Comparison of ENCODE assay signal across 8 mouse cellular contexts in genomic region chr10:128805092-128806000, GRCm38 (mm10). TPM values are rescaled to one million over a fixed set of nuclear protein-coding genes. Genes with fewer than 3 reads are reported as not detected.
DNase-seq lines count a peak whose midpoint lies in the region; ATAC-seq and TF ChIP-seq lines count a peak whose summit lies in the region.

No protein-coding gene starts in this region.

- no peaks in the 10 kb centered on the region for H3K9me3 ChIP-seq in forebrain, embryonic 10.5 days
- H3K9me3 ChIP-seq in heart, embryonic 16.5 days (replicated peaks; ENCODE audit: control insufficient read depth, low read length) = no peaks in the 10 kb centered on the region
- H3K9me3 ChIP-seq in liver, embryonic 16.5 days (replicated peaks; ENCODE audit: control insufficient read depth, low read length) = no peaks in the 10 kb centered on the region
- H3K9me3 ChIP-seq in neural tube, embryonic 13.5 days = no peaks in the 10 kb centered on the region

- peak; percentile 92 for ATAC-seq in heart, embryonic 16.5 days (replicated peaks; ENCODE audit: extremely low read depth, insufficient read depth, low FRiP score)
- ATAC-seq in liver, embryonic 16.5 days (ENCODE audit: low read depth) = peak; percentile 96
- peak; percentile 93 for ATAC-seq in neural tube, embryonic 13.5 days (ENCODE audit: low read depth)

- whole genome bisulfite sequencing in forebrain, embryonic 10.5 days = under 1% methylated on average over 69 of the region's 70 CpGs
- under 1% methylated on average over 70 of the region's 70 CpGs for WGBS in heart, embryonic 16.5 days
- WGBS in liver, embryonic 16.5 days (ENCODE audit: insufficient replicate concordance) = under 1% methylated on average over 63 of the region's 70 CpGs
- under 1% methylated on average over 61 of the region's 70 CpGs for WGBS in neural tube, embryonic 13.5 days

- peaks cover 63% of the 10 kb centered on the region for H3K4me1 ChIP-seq in forebrain, embryonic 10.5 days
- H3K4me1 ChIP-seq in heart, embryonic 16.5 days (ENCODE audit: control insufficient read depth, insufficient read depth, low read length) = peaks cover 46% of the 10 kb centered on the region
- peaks cover 36% of the 10 kb centered on the region for H3K4me1 ChIP-seq in liver, embryonic 16.5 days (ENCODE audit: control insufficient read depth, low read depth, low read length)
- H3K4me1 ChIP-seq in neural tube, embryonic 13.5 days (replicated peaks) = peaks cover 68% of the 10 kb centered on the region
- H3K4me1 ChIP-seq in testis, adult 2 months (ENCODE audit: control insufficient read depth, insufficient read depth, low read length) = peaks cover 22% of the 10 kb centered on the region

- peaks cover 63% of the 10 kb centered on the region for H3K36me3 ChIP-seq in forebrain, embryonic 10.5 days (replicated peaks)
- H3K36me3 ChIP-seq in heart, embryonic 16.5 days (ENCODE audit: control insufficient read depth, insufficient read depth) = peaks cover 8% of the 10 kb centered on the region
- no peaks in the 10 kb centered on the region; the same call in 1 of the 2 replicates for H3K36me3 ChIP-seq in liver, embryonic 16.5 days (ENCODE audit: control insufficient read depth, insufficient read depth)
- H3K36me3 ChIP-seq in neural tube, embryonic 13.5 days = peaks cover 44% of the 10 kb centered on the region
- no peaks in the 10 kb centered on the region for H3K36me3 ChIP-seq in testis, adult 2 months (ENCODE audit: control insufficient read depth, insufficient read depth, low read length)

- no peaks in the 10 kb centered on the region for H3K27me3 ChIP-seq in forebrain, embryonic 10.5 days (ENCODE audit: poor library complexity, severe bottlenecking)
- no peaks in the 10 kb centered on the region for H3K27me3 ChIP-seq in heart, embryonic 16.5 days (ENCODE audit: control insufficient read depth, insufficient read depth, low read length)
- no peaks in the 10 kb centered on the region; the same call in none of the 2 replicates for H3K27me3 ChIP-seq in liver, embryonic 16.5 days (ENCODE audit: control insufficient read depth, insufficient read depth, low read depth, low read length)
- no peaks in the 10 kb centered on the region for H3K27me3 ChIP-seq in neural tube, embryonic 13.5 days
- no peaks in the 10 kb centered on the region for H3K27me3 ChIP-seq in testis, adult 2 months (ENCODE audit: control insufficient read depth, insufficient read depth, low read length)

- DNase-seq in CD8-positive naive resting alpha-beta T cell, adult 2 months (ENCODE audit: low read depth in 2 of 2, low spot score in 2 of 2) = peak; percentile 92 to 93
- peak; percentile 96 for DNase-seq in c-Kit-positive CD71-negative TER-119-negative erythroid progenitor cells, embryonic 14.5 days (ENCODE audit: low read depth)
- peak; percentile 99 for DNase-seq in forebrain, embryonic 10.5 days (ENCODE audit: extremely low spot score, low spot score)
- DNase-seq in kidney, postnatal 36 days = peak; percentile 97 to 99

- peak overlapping the region; percentile 83 for H3K4me3 ChIP-seq in forebrain, embryonic 10.5 days
- peak overlapping the region; percentile 87 for H3K4me3 ChIP-seq in heart, embryonic 16.5 days (ENCODE audit: low read length)
- H3K4me3 ChIP-seq in liver, embryonic 16.5 days (ENCODE audit: low read depth, low read length) = peak overlapping the region; percentile 65
- H3K4me3 ChIP-seq in neural tube, embryonic 13.5 days = peak overlapping the region; percentile 86
- peak overlapping the region; percentile 78 for H3K4me3 ChIP-seq in testis, adult 2 months (ENCODE audit: control insufficient read depth, low read depth, low read length)

- peak; percentile 58; the same call in 1 of the 2 replicates for TF ChIP-seq POLR2A in testis, adult 2 months (IDR thresholded peaks at IDR 0.05; ENCODE audit: control insufficient read depth, low read depth, low read length)

- H3K27ac ChIP-seq in forebrain, embryonic 10.5 days = peak overlapping the region; percentile 95
- H3K27ac ChIP-seq in heart, embryonic 16.5 days (ENCODE audit: low read length) = peak overlapping the region; percentile 99
- H3K27ac ChIP-seq in liver, embryonic 16.5 days (ENCODE audit: low read length) = peak overlapping the region; percentile 71
- peak overlapping the region; percentile 98 for H3K27ac ChIP-seq in neural tube, embryonic 13.5 days (replicated peaks)
- H3K27ac ChIP-seq in testis, adult 2 months (ENCODE audit: control insufficient read depth, insufficient read depth, low read depth, low read length) = peak overlapping the region; percentile 70

- H3K9ac ChIP-seq in heart, embryonic 16.5 days (ENCODE audit: low read length) = peak overlapping the region; percentile 94
- H3K9ac ChIP-seq in liver, embryonic 16.5 days (ENCODE audit: low read depth, low read length) = peak overlapping the region; percentile 64
- H3K9ac ChIP-seq in neural tube, embryonic 13.5 days = peak overlapping the region; percentile 92

- peak overlapping the region; percentile 76 for H3K4me2 ChIP-seq in heart, embryonic 16.5 days (ENCODE audit: low read depth, low read length)
- H3K4me2 ChIP-seq in liver, embryonic 16.5 days (ENCODE audit: low read depth, low read length) = peak overlapping the region; percentile 69
- H3K4me2 ChIP-seq in neural tube, embryonic 13.5 days = peak overlapping the region; percentile 78

- TF ChIP-seq CTCF in testis, adult 2 months (IDR thresholded peaks at IDR 0.05; ENCODE audit: control insufficient read depth, insufficient read depth, insufficient replicate concordance, low read depth, low read length) = no peak

RNA-seq across cellular contexts. Expression of gene Tmem198b, which starts 1.2 kb away (rescaled TPM):
- polyA plus RNA-seq in forebrain, embryonic 10.5 days (2016; fragmentation: Nextera tagmentation; extraction: Ambion mirVana) = 19.0 and 19.2 TPM in 2 replicates
- 16.2 and 18.1 TPM in 2 replicates for polyA plus RNA-seq in heart, embryonic 16.5 days (2015; fragmentation: Nextera tagmentation; extraction: Ambion mirVana)
- polyA plus RNA-seq in liver, embryonic 16.5 days (2015; fragmentation: Nextera tagmentation; extraction: Ambion mirVana) = 2.2 and 3.1 TPM in 2 replicates
- polyA plus RNA-seq in neural tube, embryonic 13.5 days (2015; fragmentation: Nextera tagmentation; extraction: Ambion mirVana) = 15.9 and 16.2 TPM in 2 replicates
- 7.7 and 8.2 TPM in 2 replicates for polyA plus RNA-seq in testis, adult 2 months (2012; rRNA removed)

RNA-seq across cellular contexts. Expression of gene Dnajc14, which starts 1.5 kb away (rescaled TPM):
- polyA plus RNA-seq in forebrain, embryonic 10.5 days (2016; fragmentation: Nextera tagmentation; extraction: Ambion mirVana) = 49.4 and 49.9 TPM in 2 replicates
- polyA plus RNA-seq in heart, embryonic 16.5 days (2015; fragmentation: Nextera tagmentation; extraction: Ambion mirVana) = 40.3 and 42.2 TPM in 2 replicates
- 18.8 TPM in 2 replicates for polyA plus RNA-seq in liver, embryonic 16.5 days (2015; fragmentation: Nextera tagmentation; extraction: Ambion mirVana)
- polyA plus RNA-seq in neural tube, embryonic 13.5 days (2015; fragmentation: Nextera tagmentation; extraction: Ambion mirVana) = 54.3 and 55.4 TPM in 2 replicates
- 8.9 and 10.4 TPM in 2 replicates for polyA plus RNA-seq in testis, adult 2 months (2012; rRNA removed)

RNA-seq across cellular contexts. Expression of gene Sarnp, which starts 11.8 kb away (rescaled TPM):
- polyA plus RNA-seq in forebrain, embryonic 10.5 days (2016; fragmentation: Nextera tagmentation; extraction: Ambion mirVana) = 247 and 263 TPM in 2 replicates
- 154 and 169 TPM in 2 replicates for polyA plus RNA-seq in heart, embryonic 16.5 days (2015; fragmentation: Nextera tagmentation; extraction: Ambion mirVana)
- polyA plus RNA-seq in liver, embryonic 16.5 days (2015; fragmentation: Nextera tagmentation; extraction: Ambion mirVana) = 84.4 and 94.9 TPM in 2 replicates
- polyA plus RNA-seq in neural tube, embryonic 13.5 days (2015; fragmentation: Nextera tagmentation; extraction: Ambion mirVana) = 185 and 212 TPM in 2 replicates
- polyA plus RNA-seq in testis, adult 2 months (2012; rRNA removed) = 11.0 and 13.2 TPM in 2 replicates

RNA-seq across cellular contexts. Expression of gene Mmp19, which starts 14.6 kb away (rescaled TPM):
- polyA plus RNA-seq in forebrain, embryonic 10.5 days (2016; fragmentation: Nextera tagmentation; extraction: Ambion mirVana) = 0.24 and 0.44 TPM in 2 replicates
- polyA plus RNA-seq in heart, embryonic 16.5 days (2015; fragmentation: Nextera tagmentation; extraction: Ambion mirVana) = 1.3 and 2.4 TPM in 2 replicates
- polyA plus RNA-seq in liver, embryonic 16.5 days (2015; fragmentation: Nextera tagmentation; extraction: Ambion mirVana) = 10.4 and 10.6 TPM in 2 replicates
- polyA plus RNA-seq in neural tube, embryonic 13.5 days (2015; fragmentation: Nextera tagmentation; extraction: Ambion mirVana) = 0.59 and 0.63 TPM in 2 replicates
- 1.3 and 1.6 TPM in 2 replicates for polyA plus RNA-seq in testis, adult 2 months (2012; rRNA removed)

RNA-seq across cellular contexts. Expression of gene Ormdl2, which starts 16.1 kb away (rescaled TPM):
- 88.0 and 92.9 TPM in 2 replicates for polyA plus RNA-seq in forebrain, embryonic 10.5 days (2016; fragmentation: Nextera tagmentation; extraction: Ambion mirVana)
- polyA plus RNA-seq in heart, embryonic 16.5 days (2015; fragmentation: Nextera tagmentation; extraction: Ambion mirVana) = 41.4 and 43.0 TPM in 2 replicates
- 68.5 and 69.3 TPM in 2 replicates for polyA plus RNA-seq in liver, embryonic 16.5 days (2015; fragmentation: Nextera tagmentation; extraction: Ambion mirVana)
- polyA plus RNA-seq in neural tube, embryonic 13.5 days (2015; fragmentation: Nextera tagmentation; extraction: Ambion mirVana) = 30.5 and 30.7 TPM in 2 replicates
- 77.4 and 91.8 TPM in 2 replicates for polyA plus RNA-seq in testis, adult 2 months (2012; rRNA removed)

Comparison
In these comparisons a context has a peak if more than half of its experiments do, and no peak if none do; other contexts are left out.
1. Peak in every context shown above with its lines: DNase-seq, ATAC-seq, H3K4me3 ChIP-seq and H3K27ac ChIP-seq.